Mouse (Mus musculus) adrenal gland, postnatal 36 days (tissue): ENCODE measurements at regions not wholly inside any gene's neighbourhood (a gene's known extent, or its start where the extent isn't known, plus 50 kb on each side); places are given as distances from the start of the nearest gene placed in this dataset.

Experiments
- DNase-seq, 2 experiments: peaks; one replicate each; pipeline ENCODE4 v3.0.0; 2021; ENCODE audit warnings: mixed read lengths in 1 of 2

GRCm38 (mm10) chr3:105223671-105224070 is 157.0 kb downstream of the 4930564D02Rik start:
- peak in 1 of 2 experiments; percentile 12 for DNase-seq

DNA sequence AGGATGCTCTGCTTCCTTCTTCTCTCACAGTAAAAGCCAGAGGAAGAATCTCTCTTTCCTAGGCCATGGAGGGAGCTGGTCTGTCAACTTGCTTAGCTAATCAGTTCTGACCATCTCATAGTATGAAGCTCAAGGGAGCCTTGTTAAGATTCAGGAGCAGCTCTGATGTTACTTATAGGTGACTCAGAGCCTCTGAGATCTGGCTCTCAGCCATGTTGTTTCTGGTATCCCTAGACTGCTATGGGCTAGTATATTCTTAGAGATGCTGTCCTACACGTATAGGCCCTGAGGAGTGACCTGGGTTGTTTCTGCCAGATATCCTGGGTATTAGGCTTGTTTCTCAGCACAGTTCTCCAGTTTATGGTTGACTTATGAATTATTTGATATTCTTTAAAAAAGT is 160.9 kb downstream of the 4930564D02Rik start:
- no peak for DNase-seq

- DNase-seq: peak in 1 of 2 experiments; percentile 9
Observed at GRCm38 (mm10) chr3:105228401-105228800, 161.8 kb downstream of the 4930564D02Rik start.

DNA sequence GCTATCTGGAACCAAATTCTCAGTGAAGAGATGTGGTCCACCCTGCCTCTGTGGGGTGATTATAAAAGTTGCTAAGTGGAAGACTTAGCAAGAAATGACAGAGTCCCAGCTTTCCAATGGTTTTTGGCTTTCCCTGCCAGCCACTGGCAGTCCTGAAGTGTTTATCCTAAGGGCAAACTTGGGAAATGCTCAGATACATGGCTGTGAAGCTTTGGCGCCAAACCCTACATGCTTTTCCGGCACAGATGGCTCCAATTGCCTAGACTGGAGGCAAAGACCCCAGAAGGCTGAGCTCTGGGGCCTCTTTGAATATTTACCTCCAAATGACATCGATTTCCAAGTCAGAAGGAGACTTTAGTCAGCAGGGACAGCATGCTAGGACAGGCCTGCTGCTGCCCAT is 174.4 kb downstream of the 4930564D02Rik start:
- DNase-seq: no peak

GRCm38 (mm10) chr3:105257096-105257495 is 190.5 kb downstream of the 4930564D02Rik start:
- no peak for DNase-seq

DNA sequence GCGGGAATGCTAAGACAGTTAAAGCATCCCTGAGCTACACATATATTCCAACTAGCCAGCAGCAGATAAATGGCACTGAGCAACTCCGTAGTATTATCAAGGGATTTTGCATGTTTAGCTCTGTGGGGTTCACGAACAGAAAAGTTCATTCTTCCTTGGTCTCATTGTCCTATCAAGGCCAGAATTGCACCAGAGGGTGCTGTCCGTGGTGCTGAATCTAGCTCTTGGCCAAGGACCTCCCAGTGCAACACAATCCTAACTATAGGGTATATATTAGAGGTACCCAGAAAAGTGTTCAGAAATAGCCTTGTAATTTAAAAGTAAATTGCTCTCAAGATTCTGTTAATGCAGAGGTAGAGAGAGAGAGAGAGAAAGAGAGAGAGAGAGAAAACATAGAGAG is 176.9 kb upstream of the Kcnd3 start:
- DNase-seq: peak; percentile 71 to 76

GRCm38 (mm10) chr3:105280971-105281370 is 171.2 kb upstream of the Kcnd3 start:
- no peak for DNase-seq

DNA sequence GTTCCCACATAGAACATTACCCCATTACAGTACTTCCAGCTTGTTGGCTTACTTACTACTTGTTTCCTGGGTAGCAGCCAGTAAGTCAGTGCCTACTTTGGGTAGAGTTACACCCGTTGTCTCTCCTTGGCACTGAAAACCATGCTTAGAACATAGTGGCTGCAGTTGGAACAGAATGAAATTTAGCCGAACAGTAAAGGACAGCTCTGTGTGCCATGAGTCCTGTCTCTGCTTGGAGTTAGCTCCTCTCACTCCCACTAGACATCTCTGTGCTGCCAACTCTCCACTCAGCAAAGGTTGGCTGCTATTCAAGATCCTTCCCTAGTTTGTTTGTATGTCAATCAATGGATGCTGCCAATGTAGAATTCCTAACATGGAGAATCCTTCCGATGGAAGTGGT is 170.4 kb upstream of the Kcnd3 start:
- DNase-seq: no peak

DNA sequence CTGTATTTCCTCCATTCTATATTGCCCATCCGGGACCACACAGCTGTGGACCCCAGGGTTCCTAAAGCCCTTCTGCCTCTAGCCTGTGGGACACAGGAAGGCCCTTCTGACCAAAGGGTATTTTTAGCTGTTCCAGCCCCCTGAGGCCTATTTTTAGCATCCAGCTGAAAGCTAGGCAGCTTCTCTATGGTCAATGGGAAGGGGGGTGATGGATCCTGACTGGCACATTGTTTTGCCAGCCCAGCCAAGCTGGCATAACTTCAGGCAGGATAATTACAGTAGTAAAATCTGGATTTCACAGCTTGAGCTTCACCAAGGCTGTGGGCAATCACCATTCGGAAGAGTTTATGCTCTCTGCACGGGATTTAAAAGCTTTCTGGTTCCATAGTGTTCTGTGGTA is 153.9 kb upstream of the Kcnd3 start:
- no peak for DNase-seq

DNA sequence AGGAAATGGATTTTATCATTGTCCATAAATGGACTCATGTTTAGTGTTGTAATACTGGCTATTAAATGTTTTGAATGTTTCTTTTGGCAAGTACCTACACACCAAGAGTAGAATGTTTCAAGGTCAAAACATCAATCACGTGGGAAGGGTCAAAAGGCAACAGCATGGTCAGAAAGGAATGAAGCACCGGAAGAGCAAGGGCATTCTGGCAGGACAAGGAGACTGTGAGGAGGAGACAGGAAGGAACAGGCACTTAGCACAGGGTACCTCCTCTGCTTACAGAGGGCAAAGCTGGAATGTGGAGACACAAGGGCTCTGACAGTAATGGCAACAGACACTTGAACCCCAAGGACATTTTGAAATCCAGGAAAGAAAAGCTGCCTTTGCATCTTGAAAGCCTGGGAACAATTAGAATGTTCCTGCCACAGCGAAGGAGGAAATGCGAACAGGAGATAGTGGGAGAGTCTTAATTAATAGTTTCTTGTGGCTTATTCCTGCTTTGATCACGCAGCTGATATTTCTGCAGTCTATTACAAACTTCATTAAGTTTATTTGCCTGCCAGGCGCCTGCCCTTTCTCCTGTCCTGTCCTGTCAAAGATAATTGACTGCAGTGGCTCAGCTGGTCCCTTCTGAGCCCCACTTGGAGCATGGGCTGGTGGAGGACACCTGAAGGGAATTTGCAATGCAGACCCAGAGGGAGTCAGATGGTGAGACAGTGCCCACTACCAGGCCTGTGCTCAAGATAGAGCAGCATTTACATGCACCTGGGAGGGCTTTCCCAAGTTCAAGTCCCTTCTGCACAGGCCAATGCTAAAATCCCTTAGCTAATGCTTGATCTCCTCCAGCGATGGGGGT is 151.2 kb upstream of the Kcnd3 start:
- no peak for DNase-seq

DNA sequence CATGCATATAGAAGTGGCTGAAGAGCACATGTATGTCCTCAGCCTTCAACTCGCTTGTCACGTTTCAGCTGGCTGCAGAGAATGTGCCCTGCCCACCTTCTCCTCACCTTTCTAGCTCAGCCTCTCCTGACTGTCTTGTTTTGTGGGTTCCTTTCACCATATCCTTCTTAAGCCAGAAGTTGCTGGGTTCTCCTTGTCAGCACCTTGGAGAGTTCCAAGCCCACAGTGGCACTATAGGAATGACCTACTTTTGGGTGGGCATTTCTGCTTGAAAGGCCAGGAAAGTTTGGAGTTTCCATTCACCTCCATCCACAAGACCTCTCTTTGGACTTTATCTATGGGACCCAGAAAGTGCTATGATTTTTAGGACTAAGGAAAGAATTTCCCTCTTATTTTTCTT is 144.5 kb upstream of the Kcnd3 start:
- DNase-seq: peak in 1 of 2 experiments; percentile 27

GRCm38 (mm10) chr3:105309020-105309419 is 143.1 kb upstream of the Kcnd3 start:
- no peak for DNase-seq

- DNase-seq: no peak
Observed at GRCm38 (mm10) chr3:105353268-105353667, 98.9 kb upstream of the Kcnd3 start.

GRCm38 (mm10) chr3:105354123-105354931 is 97.8 kb upstream of the Kcnd3 start:
- no peak for DNase-seq

DNA sequence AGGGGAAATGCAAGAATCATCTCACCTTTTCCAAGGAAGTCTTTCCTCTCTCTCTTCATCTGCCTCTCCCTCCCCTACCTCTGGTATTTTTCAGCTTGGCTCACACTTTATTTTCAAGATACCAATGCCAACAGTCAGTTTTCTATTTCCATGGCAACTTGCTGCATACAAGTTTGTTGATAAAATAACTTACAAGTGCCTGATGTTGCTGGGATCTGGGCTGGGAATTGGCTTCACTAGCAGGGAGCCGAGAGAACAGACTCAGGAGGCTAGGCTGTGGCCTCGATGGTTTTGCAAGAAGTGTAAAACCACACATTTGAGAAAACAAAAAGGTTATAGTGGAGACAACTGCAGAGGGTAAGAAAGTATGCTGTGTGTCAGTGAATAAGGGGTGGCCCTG is 94.6 kb upstream of the Kcnd3 start:
- no peak for DNase-seq

DNA sequence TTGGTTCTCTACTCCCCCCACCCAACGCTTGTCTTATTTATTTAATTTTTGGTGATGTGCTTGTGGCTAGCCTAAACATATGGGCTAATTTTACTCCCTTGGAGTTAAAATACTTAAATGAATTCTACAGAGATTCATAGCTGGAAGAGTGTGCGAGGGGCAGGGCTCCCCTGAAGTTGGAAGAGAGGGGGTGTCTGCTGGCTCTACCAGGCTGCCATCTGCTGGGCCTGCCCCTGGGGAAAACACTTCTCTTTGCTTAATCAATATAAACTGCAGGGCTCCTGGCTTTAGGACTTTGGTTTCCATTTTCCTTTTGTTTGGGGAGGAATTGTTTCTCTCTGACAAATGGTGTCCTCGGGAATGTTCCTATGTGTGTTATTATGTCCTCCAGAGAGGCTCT is 92.5 kb upstream of the Kcnd3 start:
- DNase-seq: no peak

- DNase-seq: no peak
Observed at GRCm38 (mm10) chr3:105364685-105365084, 87.4 kb upstream of the Kcnd3 start.

- DNase-seq: no peak
Observed at GRCm38 (mm10) chr3:105366806-105367205, 85.3 kb upstream of the Kcnd3 start.

DNA sequence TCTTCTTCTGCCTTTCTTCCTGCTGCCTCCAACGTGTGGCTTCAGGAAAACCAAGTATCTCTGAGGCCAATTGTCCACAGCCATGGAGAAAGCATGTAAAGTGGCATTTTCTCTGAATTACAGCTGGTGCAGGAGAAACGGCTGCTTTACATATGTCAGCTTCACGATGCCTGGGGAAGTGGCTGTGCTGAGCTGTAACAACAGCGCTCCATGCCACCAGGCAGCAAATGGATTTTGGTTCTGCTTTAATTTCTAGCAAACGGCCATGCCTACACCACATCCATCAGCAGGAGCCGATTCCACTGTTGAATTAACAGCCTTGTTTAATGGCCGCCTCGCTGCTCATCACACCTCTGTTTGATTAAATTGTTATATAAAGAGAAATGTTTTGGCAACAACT is 84.2 kb upstream of the Kcnd3 start:
- DNase-seq: no peak

GRCm38 (mm10) chr3:105372371-105372828 is 79.7 kb upstream of the Kcnd3 start:
- no peak for DNase-seq

GRCm38 (mm10) chr3:105374306-105374705 is 77.8 kb upstream of the Kcnd3 start:
- no peak for DNase-seq

- DNase-seq: no peak
Observed at GRCm38 (mm10) chr3:105374836-105375235, 77.3 kb upstream of the Kcnd3 start.

GRCm38 (mm10) chr3:105375383-105375782 is 76.7 kb upstream of the Kcnd3 start:
- DNase-seq: no peak
